Mouse (Mus musculus) testis, adult 2 months (tissue): ENCODE measurements around the gene Scgb1b7. TPM values are rescaled to one million over a fixed set of nuclear protein-coding genes. Genes with fewer than 3 reads are reported as not detected.
"Not testable (repeated sequence)": the region's sequence is repeated elsewhere in the genome, so short reads cannot be mapped to it uniquely, and the experiment has no call there.

ENCODE experiments used
- H3K27ac ChIP-seq: fragments of 200-500 bp; 2 replicates; pipeline ENCODE4 v1.5.1; 2012; ENCODE audit warnings: low read depth, low read length; ENCODE audit not compliant: control insufficient read depth, insufficient read depth
- H3K27me3 ChIP-seq: fragments of 200-500 bp; 2 replicates; pipeline ENCODE4 v1.6.1; 2012; ENCODE audit warnings: mild to moderate bottlenecking, low read length, moderate library complexity; ENCODE audit not compliant: control insufficient read depth, insufficient read depth
- H3K36me3 ChIP-seq: fragments of 200-500 bp; 2 replicates; pipeline ENCODE4 v1.6.1; 2012; ENCODE audit warnings: mild to moderate bottlenecking, low read length; ENCODE audit not compliant: control insufficient read depth, insufficient read depth
- H3K4me1 ChIP-seq: fragments of 200-500 bp; 2 replicates; pipeline ENCODE4 v1.6.1; 2012; ENCODE audit warnings: low read length; ENCODE audit not compliant: control insufficient read depth, insufficient read depth
- H3K4me3 ChIP-seq: fragments of 200-500 bp; 2 replicates; pipeline ENCODE4 v1.5.1; 2012; ENCODE audit warnings: low read depth, mild to moderate bottlenecking, low read length, moderate library complexity, mixed read lengths; ENCODE audit not compliant: control insufficient read depth
- polyA plus RNA-seq: library from polyadenylated mRNA; depleted of rRNA; stranded (reverse); fragments of >200 nt; gene quantifications from 2 replicates; pipeline ENCODE4 v1.2.3, GENCODE M21; 2012; rRNA removed

The Scgb1b7 gene
- not detected in 2 replicates for polyA plus RNA-seq

DNA sequence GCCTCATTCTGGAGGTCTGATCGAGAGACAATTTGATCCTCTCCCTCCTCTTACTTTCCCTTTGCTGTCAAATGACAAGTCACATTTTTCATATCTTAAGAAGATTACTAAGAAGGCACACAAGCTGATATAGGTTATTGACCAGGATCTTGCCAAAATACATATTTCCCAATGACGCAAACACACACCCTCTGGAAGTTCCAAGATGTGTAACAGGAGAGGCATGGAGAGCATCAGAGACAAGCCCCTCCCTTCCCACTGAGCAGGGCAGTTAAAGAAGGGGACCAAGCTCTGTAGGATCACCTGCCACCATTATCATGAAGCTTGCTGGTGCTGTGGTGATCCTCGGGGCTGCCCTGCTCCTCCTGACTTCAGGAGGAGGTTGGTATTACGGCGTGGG is at the start of gene Scgb1b7:
Gene Scgb1b7 (plus strand): TSS at position 301 of the 400 bp plus-strand sequence.
- H3K27me3 ChIP-seq, H3K4me1 ChIP-seq, H3K27ac ChIP-seq, H3K36me3 ChIP-seq, H3K4me3 ChIP-seq: not testable (repeated sequence)

DNA sequence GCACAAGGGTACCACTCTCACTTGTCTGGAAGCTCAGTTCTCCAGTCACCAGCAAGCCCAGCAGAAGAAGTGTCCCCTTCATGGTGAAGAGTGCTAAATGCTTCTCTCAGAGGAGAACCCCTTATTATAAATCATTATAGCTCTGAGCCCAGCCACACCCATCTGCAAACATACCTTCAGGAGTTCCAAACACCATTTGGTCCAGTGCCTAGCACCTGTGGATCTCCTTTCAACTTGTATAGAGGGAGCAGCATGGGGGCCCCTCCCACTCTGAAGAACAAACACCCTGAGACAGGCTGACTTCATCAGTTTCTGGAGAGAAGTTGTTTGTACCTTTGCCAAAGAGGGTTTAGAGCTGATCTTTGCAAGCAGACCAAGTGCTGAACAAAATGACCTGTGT is 6.8 kb upstream of the Scgb1b7 start, which contains the start of gene Scgb2b7:
Gene Scgb2b7 (minus strand): TSS at position 101 of the 400 bp plus-strand sequence.
- not testable (repeated sequence) for H3K36me3 ChIP-seq, H3K4me3 ChIP-seq, H3K27me3 ChIP-seq, H3K27ac ChIP-seq, H3K4me1 ChIP-seq

Other genes with a start within 250 kb of the Scgb1b7 start
- not detected in 2 replicates for gene Scgb2b7, start 6.9 kb upstream of the Scgb1b7 start, polyA plus RNA-seq